29 mouse cellular contexts compared by ENCODE assay signal in genomic region chr5:131431896-131432295, GRCm38 (mm10).
DNase-seq lines count a peak whose midpoint lies in the region; ATAC-seq lines count a peak whose summit lies in the region.
"Had no signal": no experiment of that assay in that cellular context is flagged by ENCODE, and none has a peak within 500 bp of the region (broad histone marks: within the 10 kb centered on the region; RNA-seq: fewer than 3 reads in every experiment).

No protein-coding gene starts in this region.

- H3K27me3 ChIP-seq in embryonic facial prominence, embryonic 11.5 days (ENCODE audit: control insufficient read depth, insufficient read depth, low read length): no peaks in the 10 kb centered on the region
- H3K27me3 ChIP-seq in embryonic facial prominence, embryonic 10.5 days (replicated peaks; ENCODE audit: low read depth, poor library complexity, severe bottlenecking): 0 out of 2 replicates have a peak, but pooled peaks cover 2% of the 10 kb centered on the region
- H3K27me3 ChIP-seq: forebrain, embryonic 13.5 days had no signal

- no peak overlapping the region for H3K9ac ChIP-seq in embryonic facial prominence, embryonic 11.5 days (replicated peaks; ENCODE audit: low read length)
- H3K9ac ChIP-seq: embryonic facial prominence, embryonic 13.5 days; forebrain, embryonic 13.5 days; heart, embryonic 13.5 days; hindbrain, embryonic 14.5 days had no signal

- H3K27ac ChIP-seq in embryonic facial prominence, embryonic 11.5 days (replicated peaks; ENCODE audit: low read depth, low read length): no peak overlapping the region
- no peak overlapping the region for H3K27ac ChIP-seq in embryonic facial prominence, embryonic 10.5 days (replicated peaks)
- H3K27ac ChIP-seq: embryonic facial prominence, embryonic 13.5 days; forebrain, embryonic 10.5 days; forebrain, embryonic 13.5 days; gastrocnemius, adult 2 months; heart, embryonic 10.5 days; heart, embryonic 13.5 days; hindbrain, embryonic 14.5 days; hindbrain, postnatal 0 days had no signal

- ATAC-seq in embryonic facial prominence, embryonic 11.5 days (replicated peaks; ENCODE audit: insufficient number of reproducible peaks, low FRiP score, low TSS enrichment, low read depth): no peak
- ATAC-seq: forebrain, embryonic 13.5 days; forebrain, embryonic 16.5 days; hindbrain, postnatal 0 days; inflammation-experienced regulatory T-cells, adult 6 months; intestine, embryonic 16.5 days had no signal

- no peaks in the 10 kb centered on the region for H3K9me3 ChIP-seq in embryonic facial prominence, embryonic 11.5 days (replicated peaks; ENCODE audit: control insufficient read depth, low read length)
- H3K9me3 ChIP-seq in embryonic facial prominence, embryonic 10.5 days: no peaks in the 10 kb centered on the region
- H3K9me3 ChIP-seq: embryonic facial prominence, embryonic 13.5 days; forebrain, embryonic 10.5 days; forebrain, embryonic 13.5 days; heart, embryonic 10.5 days; heart, embryonic 13.5 days had no signal

- peak; percentile 66 for DNase-seq in embryonic facial prominence, embryonic 11.5 days (ENCODE audit: low spot score)
- no peak for DNase-seq in embryonic facial prominence, embryonic 10.5 days (ENCODE audit: low spot score)
- peak; percentile 51 for DNase-seq in forelimb bud, embryonic 11.5 days (ENCODE audit: low read depth, low spot score)
- DNase-seq in mesoderm, embryonic 11.5 days (ENCODE audit: low read depth, low spot score): peak; percentile 50
- DNase-seq in cerebellum, postnatal 14 days: no peak
- no peak for DNase-seq in heart, adult 9 months (ENCODE audit: low spot score in 2 of 2)
- DNase-seq: adrenal gland, adult 2 months; adrenal gland, postnatal 14 days; B cell, adult 2 months; cerebellum, adult 11 months; cerebellum, adult 2 months; cerebellum, adult 9-11 months; cerebellum, postnatal 36 days; gastrocnemius, adult 2 months; gastrocnemius, postnatal 14 days; heart, adult 11 months; heart, postnatal 14 days; heart, postnatal 4 days; kidney, adult 18-20 months had no signal

- H3K4me2 ChIP-seq in embryonic facial prominence, embryonic 11.5 days (ENCODE audit: low read depth, low read length): no peak overlapping the region
- H3K4me2 ChIP-seq: embryonic facial prominence, embryonic 13.5 days; forebrain, embryonic 13.5 days; heart, embryonic 13.5 days; hindbrain, embryonic 14.5 days had no signal

- 46% methylated on average over 7 of the region's 7 CpGs for WGBS in embryonic facial prominence, embryonic 11.5 days
- 67% methylated on average over 7 of the region's 7 CpGs for WGBS in embryonic facial prominence, embryonic 10.5 days

- no peaks in the 10 kb centered on the region for H3K36me3 ChIP-seq in embryonic facial prominence, embryonic 11.5 days (replicated peaks; ENCODE audit: control insufficient read depth, insufficient read depth, low read depth, low read length)
- peaks cover 9% of the 10 kb centered on the region for H3K36me3 ChIP-seq in embryonic facial prominence, embryonic 10.5 days (replicated peaks)

- H3K4me3 ChIP-seq in embryonic facial prominence, embryonic 11.5 days (ENCODE audit: low read depth, low read length): no peak overlapping the region
- H3K4me3 ChIP-seq in embryonic facial prominence, embryonic 10.5 days: no peak overlapping the region
- H3K4me3 ChIP-seq: embryonic facial prominence, embryonic 13.5 days; forebrain, embryonic 10.5 days; forebrain, embryonic 13.5 days; gastrocnemius, adult 2 months; heart, embryonic 10.5 days; heart, embryonic 13.5 days had no signal

- H3K4me1 ChIP-seq in embryonic facial prominence, embryonic 11.5 days (ENCODE audit: control insufficient read depth, insufficient read depth, low read length): no peaks in the 10 kb centered on the region
- H3K4me1 ChIP-seq in embryonic facial prominence, embryonic 10.5 days: peaks cover 14% of the 10 kb centered on the region

Comparison
In these comparisons a context has a peak if more than half of its experiments do, and no peak if none do; other contexts are left out.
1. DNase-seq: peak in embryonic facial prominence, embryonic 11.5 days (single experiment), forelimb bud, embryonic 11.5 days (single experiment) and mesoderm, embryonic 11.5 days (single experiment); none in embryonic facial prominence, embryonic 10.5 days (single experiment), cerebellum, postnatal 14 days (0 of 2) and heart, adult 9 months (0 of 2).